Mouse (Mus musculus) forebrain, embryonic 16.5 days (tissue): ENCODE data around the gene Tep1. TPM values are rescaled to one million over a fixed set of nuclear protein-coding genes. Genes with fewer than 3 reads are reported as not detected.
"Not testable (repeated sequence)": the region's sequence is repeated elsewhere in the genome, so short reads cannot be mapped to it uniquely, and the experiment has no call there.

Experiments used
- ATAC-seq: fragments of 200-750 bp; cut with Nextera tagmentation; 2 replicates; pipeline ENCODE4 v1.8.0; 2017; ENCODE audit warnings: mild to moderate bottlenecking, moderate library complexity
- H3K27ac ChIP-seq: fragments of 300-500 bp; sonication (generic); 2 replicates; pipeline ENCODE4 v1.5.1; 2014; ENCODE audit warnings: low read length, control low read depth
- H3K27me3 ChIP-seq: fragments of 300-500 bp; sonication (generic); replicated peaks from 2 replicates; pipeline ENCODE4 v1.6.1; 2014; ENCODE audit warnings: low read length; ENCODE audit not compliant: control insufficient read depth, insufficient read depth
- H3K36me3 ChIP-seq: fragments of 300-500 bp; sonication (generic); 2 replicates; pipeline ENCODE4 v1.6.1; 2014; ENCODE audit not compliant: control insufficient read depth, insufficient read depth
- H3K4me1 ChIP-seq: fragments of 300-500 bp; sonication (generic); replicated peaks from 2 replicates; pipeline ENCODE4 v1.6.1; 2014; ENCODE audit warnings: low read length; ENCODE audit not compliant: control insufficient read depth, insufficient read depth
- H3K4me2 ChIP-seq: fragments of 300-500 bp; sonication (generic); 2 replicates; pipeline ENCODE4 v1.6.1; 2014; ENCODE audit warnings: mild to moderate bottlenecking, low read length, control low read depth
- H3K4me3 ChIP-seq: fragments of 300-500 bp; sonication (generic); replicated peaks from 2 replicates; pipeline ENCODE4 v1.5.1; 2014; ENCODE audit warnings: mild to moderate bottlenecking, low read length, control low read depth
- H3K9ac ChIP-seq: fragments of 300-500 bp; sonication (generic); replicated peaks from 2 replicates; pipeline ENCODE4 v1.6.1; 2014; ENCODE audit warnings: low read depth, low read length, control low read depth
- H3K9me3 ChIP-seq: fragments of 300-500 bp; sonication (generic); 2 replicates; pipeline ENCODE4 v1.6.1; 2016; ENCODE audit warnings: low read length; ENCODE audit not compliant: control insufficient read depth
- WGBS: fragments of 180-500 bp; shearing (Covaris S2); extraction: QIAGEN DNeasy Blood & Tissue Kit; methylation state at CpG from one replicate; pipeline ENCODE4 v1.1.7; 2014; 5-methylcytosine and 5-hydroxymethylcytosine counted together
- polyA plus RNA-seq: library from polyadenylated mRNA; unstranded; fragments of >200 nt; fragmentation: Nextera tagmentation; extraction: Ambion mirVana; gene quantifications from 2 replicates; pipeline ENCODE4 v1.2.1, GENCODE M21; 2015

Gene Tep1
- polyA plus RNA-seq, 1 experiment from 2014 or later = 2.2 TPM

DNA sequence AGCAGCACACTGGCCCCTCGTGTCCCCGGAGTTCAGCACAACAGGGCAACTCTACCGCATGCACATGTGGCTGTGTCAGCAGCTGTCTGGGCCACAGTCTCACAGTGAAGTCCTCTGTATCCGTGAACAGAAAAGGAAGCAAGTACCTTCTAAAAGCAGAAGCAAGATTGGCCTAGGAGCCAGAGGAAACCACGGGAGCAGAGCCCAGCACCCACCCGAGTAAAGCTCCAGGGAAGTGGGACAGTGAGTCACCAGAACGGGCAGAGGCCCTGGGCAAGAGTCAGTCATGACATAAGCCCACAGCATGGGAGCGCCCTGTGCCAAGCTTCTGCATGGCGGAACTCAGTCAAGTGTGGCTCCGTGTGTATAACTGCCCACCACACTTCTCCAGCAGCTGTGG, 36.4 kb downstream of the Tep1 start:
- no peaks in the 10 kb centered on the region for H3K4me1 ChIP-seq
- WGBS = 86% methylated on average over 10 of the region's 10 CpGs
- no peaks in the 10 kb centered on the region for H3K36me3 ChIP-seq
- ATAC-seq = no peak
- H3K27ac ChIP-seq = no peak overlapping the region
- no peaks in the 10 kb centered on the region for H3K27me3 ChIP-seq
- no peaks in the 10 kb centered on the region for H3K9me3 ChIP-seq
- H3K4me3 ChIP-seq = no peak overlapping the region
- H3K9ac ChIP-seq = no peak overlapping the region
- H3K4me2 ChIP-seq = no peak overlapping the region

DNA sequence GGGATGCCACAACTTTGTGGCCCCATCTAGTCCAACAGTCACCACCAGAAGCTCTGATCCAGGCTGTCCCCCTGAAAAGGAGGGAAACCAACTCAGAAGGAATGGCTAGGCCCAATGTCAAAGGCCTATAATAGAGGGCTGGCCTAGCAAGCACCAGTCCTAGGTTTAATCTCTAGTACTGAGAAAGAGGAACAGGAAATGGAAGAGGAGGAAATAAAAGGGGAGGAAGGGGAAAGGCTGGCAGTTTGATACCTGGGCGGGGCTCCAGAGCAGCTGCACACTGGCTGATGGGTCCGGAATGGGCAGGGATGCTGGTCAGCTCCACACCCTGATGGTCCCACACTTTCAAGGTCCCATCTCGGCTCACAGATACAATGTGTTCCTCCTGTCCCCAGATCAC, 40.5 kb downstream of the Tep1 start:
- no peak overlapping the region for H3K9ac ChIP-seq
- H3K9me3 ChIP-seq = no peaks in the 10 kb centered on the region
- no peak overlapping the region for H3K4me3 ChIP-seq
- ATAC-seq = no peak
- H3K27ac ChIP-seq = no peak overlapping the region
- no peaks in the 10 kb centered on the region for H3K36me3 ChIP-seq
- 90% methylated on average over 3 of the region's 3 CpGs for WGBS
- no peaks in the 10 kb centered on the region for H3K4me1 ChIP-seq
- H3K27me3 ChIP-seq = no peaks in the 10 kb centered on the region
- no peak overlapping the region for H3K4me2 ChIP-seq

DNA sequence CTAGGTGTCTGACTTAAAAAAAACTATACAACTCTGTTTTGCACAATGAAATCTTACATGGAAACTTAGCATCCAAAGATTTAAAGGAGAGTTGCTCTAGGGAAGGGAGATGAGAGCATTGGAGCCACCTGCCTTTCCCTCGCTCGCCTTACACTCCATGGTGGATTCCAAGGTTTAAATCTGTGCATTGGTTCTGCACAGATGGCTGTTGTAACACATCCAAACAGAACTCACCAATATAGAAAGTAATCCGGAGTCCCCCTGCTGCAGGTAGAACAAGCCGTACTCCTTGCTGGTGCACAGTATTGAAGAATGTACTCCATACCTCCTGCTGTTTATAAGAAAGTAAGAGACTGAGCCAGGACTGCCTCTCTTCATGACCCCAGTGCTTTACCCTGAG, 43.8 kb downstream of the Tep1 start:
- Histone ChIP-seq H3K4me2 (no peak overlapping the region), H3K36me3 (peaks cover 3% of the 10 kb centered on the region), H3K9me3 (no peaks in the 10 kb centered on the region), H3K9ac (no peak overlapping the region), H3K4me1 (no peaks in the 10 kb centered on the region), H3K27me3 (no peaks in the 10 kb centered on the region), H3K4me3 (no peak overlapping the region), H3K27ac (no peak overlapping the region)
- no peak for ATAC-seq
- 87% methylated on average over 4 of the region's 4 CpGs for WGBS

DNA sequence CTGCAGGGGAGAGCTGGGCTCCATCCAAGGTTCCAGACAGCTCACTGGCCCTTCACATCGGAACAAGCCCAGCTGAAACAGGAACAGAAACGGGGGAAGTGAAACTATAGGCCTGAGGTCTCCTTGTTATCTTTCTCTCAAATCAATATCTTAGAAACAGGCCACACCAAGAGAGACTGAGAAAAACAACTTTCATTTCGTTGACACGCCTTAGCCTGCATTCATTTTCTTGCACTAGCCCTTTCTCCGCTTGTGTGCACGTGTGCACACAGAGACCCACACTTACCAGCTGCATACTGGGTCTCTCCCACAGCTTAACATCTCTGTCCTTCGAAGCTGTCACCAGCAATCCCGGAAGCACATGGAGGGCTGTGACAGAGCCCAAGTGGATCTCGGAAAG, 46.1 kb downstream of the Tep1 start:
- Histone ChIP-seq H3K27me3 (no peaks in the 10 kb centered on the region), H3K9me3 (no peaks in the 10 kb centered on the region), H3K36me3 (peaks cover 10% of the 10 kb centered on the region), H3K4me2 (no peak overlapping the region), H3K27ac (no peak overlapping the region), H3K4me1 (no peaks in the 10 kb centered on the region), H3K9ac (no peak overlapping the region), H3K4me3 (no peak overlapping the region)
- whole genome bisulfite sequencing = 94% methylated on average over 9 of the region's 9 CpGs
- no peak for ATAC-seq

DNA sequence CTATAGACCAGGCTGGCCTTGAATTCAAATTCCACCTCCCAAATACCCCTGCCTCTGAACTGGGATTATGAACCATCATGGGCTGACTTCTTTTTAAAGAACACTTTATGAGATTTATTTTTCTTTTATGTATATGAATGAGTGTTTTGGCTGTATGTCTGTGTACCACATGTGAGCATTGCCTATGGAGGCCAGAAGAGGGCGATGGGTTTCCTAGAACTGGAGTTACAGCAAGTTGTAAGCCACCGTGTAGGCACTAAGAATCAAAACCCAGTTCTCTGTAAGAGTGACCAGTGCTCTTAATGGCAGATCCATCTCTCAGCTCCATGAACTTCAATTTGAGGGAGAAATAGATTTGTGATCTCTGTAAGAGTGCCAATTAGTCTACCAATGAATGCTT, 47.1 kb downstream of the Tep1 start:
- no peak for ATAC-seq
- no peak overlapping the region for H3K27ac ChIP-seq
- H3K9ac ChIP-seq = no peak overlapping the region
- H3K9me3 ChIP-seq = no peaks in the 10 kb centered on the region
- WGBS = 80% methylated on average over 2 of the region's 2 CpGs
- H3K4me2 ChIP-seq = no peak overlapping the region
- no peaks in the 10 kb centered on the region for H3K27me3 ChIP-seq
- peaks cover 14% of the 10 kb centered on the region for H3K36me3 ChIP-seq
- H3K4me3 ChIP-seq = no peak overlapping the region
- no peaks in the 10 kb centered on the region for H3K4me1 ChIP-seq

DNA sequence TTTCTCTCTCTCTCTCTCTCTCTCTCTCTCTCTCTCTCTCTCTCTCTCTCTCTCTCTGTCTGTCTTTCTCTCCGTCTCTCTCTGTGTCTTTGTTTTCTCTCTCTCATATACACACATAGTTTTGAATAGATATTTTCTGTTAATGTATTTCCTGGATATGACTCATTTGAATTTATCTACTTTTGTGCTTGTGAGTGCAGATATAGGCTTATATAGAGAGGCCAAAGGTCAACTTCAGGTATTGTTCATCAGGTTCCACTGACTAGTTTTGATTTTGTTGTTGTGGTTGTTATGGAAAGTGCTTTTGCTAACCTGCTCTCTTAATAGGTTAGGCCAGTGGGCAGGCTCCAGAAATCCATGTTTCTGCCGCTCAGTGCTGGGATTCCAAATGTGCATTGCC, 57.3 kb downstream of the Tep1 start:
- no peak overlapping the region for H3K4me2 ChIP-seq
- peaks cover 14% of the 10 kb centered on the region for H3K36me3 ChIP-seq
- 96% methylated on average over 2 of the region's 2 CpGs for WGBS
- H3K27me3 ChIP-seq = no peaks in the 10 kb centered on the region
- H3K9me3 ChIP-seq = no peaks in the 10 kb centered on the region
- H3K9ac ChIP-seq = no peak overlapping the region
- H3K27ac ChIP-seq = no peak overlapping the region
- ATAC-seq = no peak
- H3K4me3 ChIP-seq = no peak overlapping the region
- peaks cover 3% of the 10 kb centered on the region; the same call in 1 of the 2 replicates for H3K4me1 ChIP-seq

DNA sequence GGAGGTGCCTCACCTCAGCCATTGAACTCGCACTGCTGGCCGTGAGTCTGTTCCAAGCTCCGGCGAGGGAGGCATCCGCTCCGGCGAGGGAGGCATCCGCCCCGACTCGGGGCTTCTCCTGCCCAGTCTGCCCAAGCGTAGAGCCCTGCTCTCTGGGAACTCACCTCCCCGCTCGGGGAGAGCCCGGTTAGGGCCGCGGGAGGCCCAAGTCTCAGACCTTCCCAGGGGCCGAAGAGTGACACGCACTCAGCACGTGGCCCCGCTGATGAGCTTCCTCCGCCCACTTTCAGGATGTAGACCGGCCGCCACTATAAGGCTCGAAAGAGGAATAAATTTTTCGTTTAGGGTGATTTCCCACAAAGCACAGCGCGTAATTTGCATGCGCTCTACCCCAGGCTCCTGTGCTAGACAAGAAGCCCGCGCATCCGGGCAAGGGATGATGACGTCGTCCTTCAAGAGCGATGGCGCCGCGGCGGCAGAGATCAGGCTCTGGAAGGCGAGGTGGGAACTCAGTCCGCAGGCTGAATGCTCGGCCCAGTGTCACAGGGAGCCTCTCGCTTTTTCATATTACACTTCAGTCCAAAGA, 62.8 kb downstream of the Tep1 start, which contains the start of the genes Ccnb1ip1 and Parp2:
Ccnb1ip1 (minus strand) TSS at position 246 of the 586 bp plus-strand sequence.
Parp2 (plus strand) TSS at position 355 of the 586 bp plus-strand sequence.
- Histone ChIP-seq H3K36me3 (no peaks in the 10 kb centered on the region; the same call in 1 of the 2 replicates), H3K27ac (peak within 1 kb of the TSS; percentile 94), H3K4me1 (peaks cover 3% of the 10 kb centered on the region; the same call in 1 of the 2 replicates), H3K27me3 (no peaks in the 10 kb centered on the region), H3K9me3 (no peaks in the 10 kb centered on the region), H3K9ac (peak within 1 kb of the TSS; percentile 79), H3K4me3 (peak within 1 kb of the TSS; percentile 64), H3K4me2 (peak within 1 kb of the TSS; percentile 76)
- peak; percentile 98 for ATAC-seq
- WGBS = under 1% methylated on average over 42 of the region's 42 CpGs

DNA sequence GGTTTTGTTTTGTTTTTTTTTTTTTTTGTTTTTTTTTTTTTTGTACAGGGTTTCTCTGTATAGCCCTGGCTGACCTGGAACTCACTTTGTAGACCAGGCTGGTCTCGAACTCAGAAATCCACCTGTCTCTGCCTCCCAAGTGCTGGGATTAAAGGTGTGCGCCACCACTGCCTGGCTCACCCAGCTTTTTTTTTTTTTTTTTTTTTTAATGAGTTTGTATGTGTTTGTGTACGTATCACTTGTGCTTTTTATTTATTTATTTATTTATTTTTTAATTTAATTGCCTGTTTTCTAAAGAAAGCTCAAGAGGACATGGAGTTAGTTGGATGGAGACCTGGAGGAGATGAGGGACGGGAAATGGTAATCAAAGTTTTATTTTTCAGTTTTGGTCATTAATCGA, 63.9 kb downstream of the Tep1 start:
- H3K4me3 ChIP-seq, H3K9ac ChIP-seq, H3K9me3 ChIP-seq, H3K27ac ChIP-seq, ATAC-seq, H3K27me3 ChIP-seq, H3K4me1 ChIP-seq, H3K36me3 ChIP-seq: not testable (repeated sequence)
- WGBS = 85% methylated on average over 5 of the region's 5 CpGs
- peak overlapping the region; percentile 40 for H3K4me2 ChIP-seq

DNA sequence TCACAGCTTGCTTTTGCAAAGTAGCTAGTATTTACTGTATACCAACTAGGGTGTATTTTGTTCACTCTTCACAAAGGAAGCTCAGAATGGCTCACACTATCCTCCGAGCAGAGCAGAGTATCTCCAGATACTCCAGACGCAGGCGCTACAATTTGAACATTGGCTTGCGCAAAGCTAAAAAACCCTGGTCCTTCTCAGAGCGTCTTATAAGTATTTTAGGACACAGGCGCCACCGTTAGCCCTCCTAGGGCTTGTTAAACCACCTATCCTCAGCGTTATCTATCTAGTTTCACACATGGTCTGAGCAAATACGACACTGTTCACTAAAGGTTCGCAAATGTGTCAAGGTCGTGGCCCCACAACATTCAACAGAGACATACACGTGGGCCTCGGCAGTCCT, 65.7 kb downstream of the Tep1 start:
- Histone ChIP-seq H3K27me3 (no peaks in the 10 kb centered on the region), H3K27ac (no peak overlapping the region), H3K36me3 (no peaks in the 10 kb centered on the region), H3K9ac (no peak overlapping the region), H3K4me2 (no peak overlapping the region), H3K4me1 (peaks cover 3% of the 10 kb centered on the region; the same call in 1 of the 2 replicates), H3K9me3 (no peaks in the 10 kb centered on the region), H3K4me3 (no peak overlapping the region)
- WGBS = 77% methylated on average over 13 of the region's 13 CpGs
- no peak for ATAC-seq
